Mouse (Mus musculus): ENCODE results near the gene BC051019.

BC051019 gene

GRCm38 (mm10) chr7:109723697-109724096, at the start of gene BC051019:
Gene BC051019, minus strand, starts transcription at chr7:109723850.
- no peak for DNase-seq (ENCODE audit: low spot score)

GRCm38 (mm10) chr7:109772251-109772650, 48.6 kb upstream of the BC051019 start:
- no peak for DNase-seq (ENCODE audit: low spot score)

- peak; percentile 56 for DNase-seq (ENCODE audit: low spot score)
Observed at GRCm38 (mm10) chr7:109768699-109769383, 45.2 kb upstream of the BC051019 start.

GRCm38 (mm10) chr7:109767575-109768350, 44.1 kb upstream of the BC051019 start:
- DNase-seq (ENCODE audit: low spot score), result no peak

- DNase-seq (ENCODE audit: low spot score), result no peak
Observed at GRCm38 (mm10) chr7:109764009-109764408, 40.4 kb upstream of the BC051019 start.

GRCm38 (mm10) chr7:109756291-109756690, 32.6 kb upstream of the BC051019 start:
- no peak for DNase-seq (ENCODE audit: low spot score)

- no peak for DNase-seq (ENCODE audit: low spot score)
Observed at GRCm38 (mm10) chr7:109754034-109754433, 30.4 kb upstream of the BC051019 start.

- DNase-seq (ENCODE audit: low spot score), result peak; percentile 80
Observed at GRCm38 (mm10) chr7:109752008-109752925, 28.6 kb upstream of the BC051019 start, which contains the start of gene Tmem9b. Gene Tmem9b, minus strand, starts transcription at chr7:109752875.

- DNase-seq (ENCODE audit: low spot score), result no peak
Observed at GRCm38 (mm10) chr7:109751427-109752007, 27.9 kb upstream of the BC051019 start.

GRCm38 (mm10) chr7:109747747-109748146, 24.1 kb upstream of the BC051019 start:
- DNase-seq (ENCODE audit: low spot score), result no peak

- peak; percentile 32 for DNase-seq (ENCODE audit: low spot score)
Observed at GRCm38 (mm10) chr7:109741703-109742102, 18.1 kb upstream of the BC051019 start.

GRCm38 (mm10) chr7:109741060-109741459, 17.4 kb upstream of the BC051019 start:
- no peak for DNase-seq (ENCODE audit: low spot score)

- no peak for DNase-seq (ENCODE audit: low spot score)
Observed at GRCm38 (mm10) chr7:109739822-109740370, 16.2 kb upstream of the BC051019 start.

GRCm38 (mm10) chr7:109734806-109735205, 11.2 kb upstream of the BC051019 start:
- no peak for DNase-seq (ENCODE audit: low spot score)

GRCm38 (mm10) chr7:109731626-109732025, 8.0 kb upstream of the BC051019 start, which contains the start of gene Ascl3:
Gene Ascl3, minus strand, starts transcription at chr7:109731726.
- no peak for DNase-seq (ENCODE audit: low spot score)

- no peak for DNase-seq (ENCODE audit: low spot score)
Observed at GRCm38 (mm10) chr7:109723114-109723513, 536 bp downstream of the BC051019 start.

- DNase-seq (ENCODE audit: low spot score), result no peak
Observed at GRCm38 (mm10) chr7:109722618-109723017, 1.0 kb downstream of the BC051019 start.

GRCm38 (mm10) chr7:109719286-109719685, 4.4 kb downstream of the BC051019 start:
- no peak for DNase-seq (ENCODE audit: low spot score)

GRCm38 (mm10) chr7:109713434-109713982, 10.1 kb downstream of the BC051019 start:
- DNase-seq (ENCODE audit: low spot score), result no peak

- DNase-seq (ENCODE audit: low spot score), result no peak
Observed at GRCm38 (mm10) chr7:109712198-109712597, 11.5 kb downstream of the BC051019 start.

- no peak for DNase-seq (ENCODE audit: low spot score)
Observed at GRCm38 (mm10) chr7:109710069-109710468, 13.6 kb downstream of the BC051019 start.
